29 mouse cellular contexts compared by ENCODE assay signal in genomic region chr14:97829865-97830264, GRCm38 (mm10).
DNase-seq lines count a peak whose midpoint lies in the region; ATAC-seq and TF ChIP-seq lines count a peak whose summit lies in the region.
"Had no signal": no experiment of that assay in that cellular context is flagged by ENCODE, and none has a peak within 500 bp of the region (broad histone marks: within the 10 kb centered on the region; RNA-seq: fewer than 3 reads in every experiment).

No protein-coding gene starts in this region.

- ATAC-seq in kidney, embryonic 14.5 days (ENCODE audit: low FRiP score, low TSS enrichment), result no peak
- no peak for ATAC-seq in lung, postnatal 0 days
- ATAC-seq in stomach, postnatal 0 days (ENCODE audit: low FRiP score, low TSS enrichment), result no peak
- no peak for ATAC-seq in forebrain, embryonic 16.5 days
- ATAC-seq: forebrain, embryonic 15.5 days; liver, embryonic 12.5 days; liver, postnatal 0 days; midbrain, embryonic 13.5 days had no signal

- peak; percentile 36 for TF ChIP-seq CTCF in gastrocnemius, adult 2 months (IDR thresholded peaks at IDR 0.05)
- peak; percentile 27 for TF ChIP-seq CTCF in lung, postnatal 0 days (IDR thresholded peaks at IDR 0.05)
- TF ChIP-seq CTCF in lung, adult 2 months (IDR thresholded peaks at IDR 0.05; ENCODE audit: insufficient read depth, low read length), result no peak
- TF ChIP-seq CTCF in stomach, postnatal 0 days (IDR thresholded peaks at IDR 0.05; ENCODE audit: low read depth), result peak; percentile 60

- WGBS in kidney, embryonic 14.5 days, result 79% methylated on average over 3 of the region's 3 CpGs
- WGBS in lung, postnatal 0 days, result 78% methylated on average over 3 of the region's 3 CpGs
- 78% methylated on average over 3 of the region's 3 CpGs for WGBS in lung, adult 2 months
- 78% methylated on average over 3 of the region's 3 CpGs for WGBS in stomach, postnatal 0 days
- WGBS in forebrain, embryonic 16.5 days, result 81% methylated on average over 3 of the region's 3 CpGs

- H3K27ac ChIP-seq in gastrocnemius, adult 2 months, result no peak overlapping the region
- H3K27ac ChIP-seq in kidney, embryonic 14.5 days (ENCODE audit: low read depth, low read length), result no peak overlapping the region
- no peak overlapping the region for H3K27ac ChIP-seq in lung, postnatal 0 days (ENCODE audit: low read length)
- H3K27ac ChIP-seq in stomach, postnatal 0 days (replicated peaks), result no peak overlapping the region
- no peak overlapping the region for H3K27ac ChIP-seq in forebrain, embryonic 16.5 days (ENCODE audit: low read length)
- H3K27ac ChIP-seq: embryonic facial prominence, embryonic 12.5 days; forebrain, embryonic 15.5 days; liver, embryonic 12.5 days; midbrain, embryonic 13.5 days; stomach, embryonic 15.5 days had no signal

- no peak overlapping the region for H3K4me2 ChIP-seq in kidney, embryonic 14.5 days (replicated peaks; ENCODE audit: low read depth, low read length)
- H3K4me2 ChIP-seq in lung, postnatal 0 days (replicated peaks; ENCODE audit: low read depth, low read length), result no peak overlapping the region
- no peak overlapping the region for H3K4me2 ChIP-seq in stomach, postnatal 0 days (replicated peaks; ENCODE audit: low read depth)
- no peak overlapping the region for H3K4me2 ChIP-seq in forebrain, embryonic 16.5 days (ENCODE audit: low read length)
- H3K4me2 ChIP-seq: embryonic facial prominence, embryonic 12.5 days; forebrain, embryonic 15.5 days; heart, embryonic 12.5 days; liver, embryonic 12.5 days; midbrain, embryonic 13.5 days; stomach, embryonic 15.5 days had no signal

- H3K4me3 ChIP-seq in gastrocnemius, adult 2 months, result no peak overlapping the region
- H3K4me3 ChIP-seq in kidney, embryonic 14.5 days (ENCODE audit: low read length), result no peak overlapping the region
- H3K4me3 ChIP-seq in lung, postnatal 0 days (ENCODE audit: low read depth, low read length), result no peak overlapping the region
- H3K4me3 ChIP-seq in lung, adult 2 months (replicated peaks; ENCODE audit: extremely low read depth, low read depth, low read length), result no peak overlapping the region
- no peak overlapping the region for H3K4me3 ChIP-seq in stomach, postnatal 0 days (ENCODE audit: low read depth, low read length)
- no peak overlapping the region for H3K4me3 ChIP-seq in forebrain, embryonic 16.5 days (replicated peaks; ENCODE audit: low read length)
- H3K4me3 ChIP-seq: embryonic facial prominence, embryonic 12.5 days; forebrain, embryonic 15.5 days; heart, embryonic 12.5 days; liver, embryonic 12.5 days; midbrain, embryonic 13.5 days; stomach, embryonic 15.5 days had no signal

- H3K36me3 ChIP-seq in kidney, embryonic 14.5 days (ENCODE audit: control insufficient read depth, insufficient read depth, low read length), result no peaks in the 10 kb centered on the region
- H3K36me3 ChIP-seq in lung, postnatal 0 days (ENCODE audit: insufficient read depth, low read length), result no peaks in the 10 kb centered on the region
- H3K36me3 ChIP-seq in stomach, postnatal 0 days (ENCODE audit: control insufficient read depth, insufficient read depth, low read length), result no peaks in the 10 kb centered on the region
- no peaks in the 10 kb centered on the region for H3K36me3 ChIP-seq in forebrain, embryonic 16.5 days (ENCODE audit: control insufficient read depth, insufficient read depth)
- H3K36me3 ChIP-seq: embryonic facial prominence, embryonic 12.5 days; forebrain, embryonic 15.5 days; heart, embryonic 12.5 days; liver, embryonic 12.5 days; stomach, embryonic 15.5 days had no signal

- no peaks in the 10 kb centered on the region for H3K4me1 ChIP-seq in kidney, embryonic 14.5 days (ENCODE audit: control insufficient read depth, insufficient read depth, low read length)
- no peaks in the 10 kb centered on the region for H3K4me1 ChIP-seq in lung, postnatal 0 days (ENCODE audit: insufficient read depth, low read depth, low read length)
- no peaks in the 10 kb centered on the region for H3K4me1 ChIP-seq in lung, adult 2 months (ENCODE audit: control insufficient read depth, insufficient read depth, low read length)
- H3K4me1 ChIP-seq in stomach, postnatal 0 days (replicated peaks; ENCODE audit: control insufficient read depth, insufficient read depth), result no peaks in the 10 kb centered on the region
- H3K4me1 ChIP-seq in forebrain, embryonic 16.5 days (replicated peaks; ENCODE audit: control insufficient read depth, insufficient read depth, low read length), result no peaks in the 10 kb centered on the region
- H3K4me1 ChIP-seq: embryonic facial prominence, embryonic 12.5 days; forebrain, embryonic 15.5 days; heart, embryonic 12.5 days; liver, embryonic 12.5 days; midbrain, embryonic 13.5 days; stomach, embryonic 15.5 days had no signal

- no peak for DNase-seq in gastrocnemius, adult 2 months
- no peak for DNase-seq in gastrocnemius, postnatal 14 days
- peak; percentile 31 for DNase-seq in kidney, adult 9 months
- no peak for DNase-seq in lung, postnatal 0 days (ENCODE audit: low spot score)
- no peak for DNase-seq in lung, adult 2 months
- DNase-seq in stomach, postnatal 0 days (ENCODE audit: low spot score), result no peak
- DNase-seq: adrenal gland, postnatal 25 days; cerebellum, adult 11-12 months; cerebellum, adult 9-11 months; embryo, embryonic 11 days; gastrocnemius, postnatal 36 days; heart, adult 18-20 months; heart, postnatal 14 days; kidney, adult 11 months; kidney, postnatal 14 days; left cerebral cortex, postnatal 4 days; liver, postnatal 0 days; lung, postnatal 14 days; retina, postnatal 1 day; right cerebral cortex, postnatal 14 days; thymus, postnatal 14 days had no signal

- no peaks in the 10 kb centered on the region for H3K27me3 ChIP-seq in kidney, embryonic 14.5 days (ENCODE audit: control insufficient read depth, insufficient read depth, low read length)
- H3K27me3 ChIP-seq in lung, postnatal 0 days (replicated peaks; ENCODE audit: insufficient read depth, low read length), result no peaks in the 10 kb centered on the region
- H3K27me3 ChIP-seq in stomach, postnatal 0 days (ENCODE audit: control insufficient read depth, insufficient read depth, low read length), result no peaks in the 10 kb centered on the region
- no peaks in the 10 kb centered on the region for H3K27me3 ChIP-seq in forebrain, embryonic 16.5 days (replicated peaks; ENCODE audit: control insufficient read depth, insufficient read depth, low read length)
- H3K27me3 ChIP-seq: embryonic facial prominence, embryonic 12.5 days; forebrain, embryonic 15.5 days; heart, embryonic 12.5 days; liver, embryonic 12.5 days; midbrain, embryonic 13.5 days; stomach, embryonic 15.5 days had no signal

- intact Hi-C loops in gastrocnemius, adult 2 months (cut with DNase I), result no loop called here
- intact Hi-C loops in gastrocnemius, postnatal 14 days (cut with DNase I; ENCODE audit: low total_unique reads), result no loop called here

- TF ChIP-seq POLR2A in lung, adult 2 months (IDR thresholded peaks at IDR 0.05; ENCODE audit: borderline replicate concordance, extremely low read depth, low read depth, low read length), result no peak

- no peaks in the 10 kb centered on the region for H3K9me3 ChIP-seq in kidney, embryonic 14.5 days (ENCODE audit: control insufficient read depth, low read length)
- no peaks in the 10 kb centered on the region for H3K9me3 ChIP-seq in lung, postnatal 0 days (ENCODE audit: low read length)
- no peaks in the 10 kb centered on the region for H3K9me3 ChIP-seq in stomach, postnatal 0 days (ENCODE audit: control insufficient read depth, low read length)
- H3K9me3 ChIP-seq in forebrain, embryonic 16.5 days (ENCODE audit: control insufficient read depth, low read length), result no peaks in the 10 kb centered on the region
- H3K9me3 ChIP-seq: embryonic facial prominence, embryonic 12.5 days; forebrain, embryonic 15.5 days; heart, embryonic 12.5 days; liver, embryonic 12.5 days; midbrain, embryonic 13.5 days; stomach, embryonic 15.5 days had no signal

- H3K9ac ChIP-seq in kidney, embryonic 14.5 days (ENCODE audit: low read depth, low read length), result no peak overlapping the region
- H3K9ac ChIP-seq in lung, postnatal 0 days (replicated peaks; ENCODE audit: low read depth), result no peak overlapping the region
- no peak overlapping the region for H3K9ac ChIP-seq in stomach, postnatal 0 days (ENCODE audit: low read length)
- H3K9ac ChIP-seq in forebrain, embryonic 16.5 days (replicated peaks; ENCODE audit: low read depth, low read length), result no peak overlapping the region
- H3K9ac ChIP-seq: embryonic facial prominence, embryonic 12.5 days; forebrain, embryonic 15.5 days; heart, embryonic 12.5 days; liver, embryonic 12.5 days; liver, postnatal 0 days; midbrain, embryonic 13.5 days; stomach, embryonic 15.5 days had no signal

- no peak for TF ChIP-seq EP300 in lung, postnatal 0 days (IDR thresholded peaks at IDR 0.05)
- TF ChIP-seq EP300 in stomach, postnatal 0 days (optimal IDR thresholded peaks at IDR 0.05), result no peak
